Mouse (Mus musculus): Measurements from ENCODE around the gene Caskin2. TPM values are rescaled to one million over a fixed set of nuclear protein-coding genes. Genes with fewer than 3 reads are reported as not detected.
"Not testable (repeated sequence)": the region's sequence is repeated elsewhere in the genome, so short reads cannot be mapped to it uniquely, and the experiment has no call there.

Caskin2 gene
- polyA plus RNA-seq, 1 experiment from 2014 or later = 11.0 TPM

DNA sequence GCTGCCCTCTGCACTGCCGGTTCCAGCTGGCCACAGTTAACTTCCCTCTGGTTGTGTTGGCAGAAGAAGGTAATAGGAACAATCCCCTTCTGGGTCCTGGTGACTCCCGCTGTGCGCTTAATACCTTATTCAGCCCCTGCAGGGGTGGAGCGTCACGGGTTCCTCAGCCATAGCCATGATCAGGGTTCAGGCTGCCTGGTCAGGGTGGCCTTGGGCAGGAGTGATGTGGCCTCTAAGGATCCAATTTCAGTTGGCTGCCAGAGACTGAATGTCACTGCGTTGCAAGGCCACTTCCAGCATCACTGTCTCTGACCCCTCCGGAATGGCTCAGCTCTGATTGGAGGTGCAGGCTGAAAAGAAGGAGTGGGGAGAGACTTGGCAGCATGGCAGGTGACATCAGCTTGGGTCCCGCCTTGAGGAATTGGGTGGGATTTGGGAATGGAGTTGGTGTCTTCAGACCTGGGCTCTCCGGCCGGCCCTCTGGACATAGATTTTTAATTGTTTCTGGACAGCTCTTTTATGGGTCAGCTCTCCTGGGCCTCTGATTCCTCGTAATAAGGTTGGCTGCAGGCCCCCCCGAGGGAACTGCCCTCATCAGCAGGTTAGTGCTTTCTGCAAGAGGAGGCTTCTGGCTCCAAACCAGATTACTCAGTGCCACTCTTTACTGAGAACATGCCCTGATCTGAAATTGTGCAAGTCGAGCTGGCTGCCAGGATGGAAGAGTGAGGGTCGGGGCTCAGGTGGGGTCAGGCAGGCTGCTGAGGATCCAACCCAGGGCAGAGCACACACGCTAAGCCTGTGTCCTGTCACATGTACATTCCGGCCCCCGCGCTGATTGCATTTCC lies 37.4 kb downstream of the Caskin2 start:
- Histone ChIP-seq H3K9me3 (ENCODE audit: control insufficient read depth, low read length) (no peaks in the 10 kb centered on the region), H3K4me1 (replicated peaks; ENCODE audit: control insufficient read depth, insufficient read depth, low read length) (peaks cover 34% of the 10 kb centered on the region), H3K4me2 (replicated peaks) (peak overlapping the region; percentile 22; the same call in 1 of the 2 replicates), H3K27ac (peak overlapping the region; percentile 18; the same call in 1 of the 2 replicates), H3K9ac (no peak overlapping the region), H3K4me3 (replicated peaks; ENCODE audit: low read length) (no peak overlapping the region), H3K36me3 (replicated peaks; ENCODE audit: control insufficient read depth, insufficient read depth) (peaks cover 5% of the 10 kb centered on the region; the same call in 1 of the 2 replicates), H3K27me3 (ENCODE audit: control insufficient read depth, insufficient read depth, low read length) (no peaks in the 10 kb centered on the region)
- ATAC-seq (ENCODE audit: low FRiP score) = no peak
- DNase-seq (ENCODE audit: low spot score) = no peak
- 36% methylated on average over 18 of the region's 18 CpGs for WGBS

DNA sequence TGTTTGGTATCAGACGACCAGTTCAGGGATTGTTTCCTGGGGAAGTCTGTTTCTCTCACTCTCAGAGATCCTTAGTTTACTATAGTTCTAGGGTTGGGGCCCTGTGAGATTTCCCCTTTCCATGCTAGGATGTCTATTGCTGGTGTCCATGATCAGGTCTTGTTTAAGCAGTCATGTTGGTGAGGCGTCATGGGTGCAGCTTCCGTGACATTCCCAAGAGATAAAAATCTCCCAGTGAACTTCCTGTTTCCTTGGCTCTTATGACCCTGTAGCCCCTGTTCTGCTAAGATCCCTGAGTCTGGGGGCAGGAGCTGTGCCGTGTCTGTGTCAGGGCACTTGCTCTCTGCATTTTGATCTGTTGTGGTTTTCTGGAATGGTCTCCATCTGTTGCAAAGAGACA lies 38.8 kb downstream of the Caskin2 start:
- Histone ChIP-seq H3K4me2 (replicated peaks) (no peak overlapping the region), H3K9ac (no peak overlapping the region), H3K27ac (no peak overlapping the region), H3K4me3 (replicated peaks; ENCODE audit: low read length) (no peak overlapping the region), H3K27me3 (ENCODE audit: control insufficient read depth, insufficient read depth, low read length) (no peaks in the 10 kb centered on the region), H3K9me3 (ENCODE audit: control insufficient read depth, low read length) (no peaks in the 10 kb centered on the region), H3K36me3 (replicated peaks; ENCODE audit: control insufficient read depth, insufficient read depth) (peaks cover 5% of the 10 kb centered on the region; the same call in 1 of the 2 replicates), H3K4me1 (replicated peaks; ENCODE audit: control insufficient read depth, insufficient read depth, low read length) (peaks cover 24% of the 10 kb centered on the region)
- 85% methylated on average over 4 of the region's 4 CpGs for WGBS
- ATAC-seq (ENCODE audit: low FRiP score) (no peak), DNase-seq (ENCODE audit: low spot score) (no peak)

DNA sequence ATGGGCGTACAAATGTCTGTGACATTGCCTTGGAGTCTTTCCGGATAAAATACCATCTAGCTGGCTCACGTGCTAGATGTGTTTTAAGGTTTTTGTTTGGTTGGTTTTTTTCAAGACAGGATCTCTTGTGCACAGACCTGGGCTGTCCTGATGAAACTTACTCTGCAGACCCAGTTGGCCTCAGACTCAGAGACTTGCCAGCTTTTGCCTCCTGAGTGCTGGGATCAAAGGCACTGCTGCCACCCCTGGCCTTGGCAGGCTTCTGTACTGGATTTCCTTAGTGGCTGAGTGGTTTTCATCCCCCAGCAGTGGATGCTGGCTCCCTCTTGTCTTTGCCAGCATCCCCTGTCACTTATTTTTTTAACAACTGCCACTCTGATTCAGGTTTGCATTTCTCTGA lies 44.5 kb downstream of the Caskin2 start:
- H3K27ac ChIP-seq = 0 out of 2 replicates have a peak overlapping the region, but pooled peaks have one; percentile 20
- H3K36me3 ChIP-seq (replicated peaks; ENCODE audit: control insufficient read depth, insufficient read depth) = no peaks in the 10 kb centered on the region
- H3K4me1 ChIP-seq (replicated peaks; ENCODE audit: control insufficient read depth, insufficient read depth, low read length) = peaks cover 27% of the 10 kb centered on the region
- no peak for ATAC-seq (ENCODE audit: low FRiP score)
- no peak overlapping the region for H3K4me3 ChIP-seq (replicated peaks; ENCODE audit: low read length)
- peak overlapping the region; percentile 7; the same call in 1 of the 2 replicates for H3K9ac ChIP-seq
- no peaks in the 10 kb centered on the region for H3K27me3 ChIP-seq (ENCODE audit: control insufficient read depth, insufficient read depth, low read length)
- H3K9me3 ChIP-seq (ENCODE audit: control insufficient read depth, low read length) = no peaks in the 10 kb centered on the region
- 87% methylated on average over 3 of the region's 3 CpGs for WGBS
- H3K4me2 ChIP-seq (replicated peaks) = no peak overlapping the region
- DNase-seq (ENCODE audit: low spot score) = no peak

DNA sequence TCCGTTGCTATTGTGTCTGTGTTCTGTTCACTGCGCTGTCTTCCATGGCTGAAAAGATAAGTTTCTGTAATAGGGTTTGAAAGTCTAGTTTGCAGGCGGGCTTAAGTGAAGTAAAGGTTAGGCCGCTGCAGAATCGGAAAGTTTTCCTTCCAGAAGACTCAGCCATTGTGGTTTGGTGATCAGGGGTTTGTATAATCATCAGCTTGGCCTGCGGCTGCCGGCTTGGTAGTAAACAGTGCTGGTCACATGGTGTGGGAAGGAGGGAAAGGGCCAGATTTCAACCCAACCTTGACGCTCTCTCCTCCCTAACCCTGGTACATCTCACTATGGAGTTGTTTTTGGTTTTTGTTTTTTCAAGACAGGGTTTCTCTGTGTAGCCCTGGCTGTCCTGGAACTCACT lies 46.5 kb downstream of the Caskin2 start:
- Histone ChIP-seq H3K9me3 (ENCODE audit: control insufficient read depth, low read length) (no peaks in the 10 kb centered on the region), H3K9ac (peak overlapping the region; percentile 92; the same call in 1 of the 2 replicates), H3K4me2 (replicated peaks) (peak overlapping the region; percentile 85), H3K27me3 (ENCODE audit: control insufficient read depth, insufficient read depth, low read length) (no peaks in the 10 kb centered on the region), H3K4me1 (replicated peaks; ENCODE audit: control insufficient read depth, insufficient read depth, low read length) (peaks cover 27% of the 10 kb centered on the region), H3K4me3 (replicated peaks; ENCODE audit: low read length) (peak overlapping the region; percentile 64; the same call in 1 of the 2 replicates), H3K27ac (0 out of 2 replicates have a peak overlapping the region, but pooled peaks have one; percentile 92), H3K36me3 (replicated peaks; ENCODE audit: control insufficient read depth, insufficient read depth) (no peaks in the 10 kb centered on the region)
- WGBS = 85% methylated on average over 8 of the region's 8 CpGs
- no peak for DNase-seq (ENCODE audit: low spot score)
- no peak for ATAC-seq (ENCODE audit: low FRiP score)

DNA sequence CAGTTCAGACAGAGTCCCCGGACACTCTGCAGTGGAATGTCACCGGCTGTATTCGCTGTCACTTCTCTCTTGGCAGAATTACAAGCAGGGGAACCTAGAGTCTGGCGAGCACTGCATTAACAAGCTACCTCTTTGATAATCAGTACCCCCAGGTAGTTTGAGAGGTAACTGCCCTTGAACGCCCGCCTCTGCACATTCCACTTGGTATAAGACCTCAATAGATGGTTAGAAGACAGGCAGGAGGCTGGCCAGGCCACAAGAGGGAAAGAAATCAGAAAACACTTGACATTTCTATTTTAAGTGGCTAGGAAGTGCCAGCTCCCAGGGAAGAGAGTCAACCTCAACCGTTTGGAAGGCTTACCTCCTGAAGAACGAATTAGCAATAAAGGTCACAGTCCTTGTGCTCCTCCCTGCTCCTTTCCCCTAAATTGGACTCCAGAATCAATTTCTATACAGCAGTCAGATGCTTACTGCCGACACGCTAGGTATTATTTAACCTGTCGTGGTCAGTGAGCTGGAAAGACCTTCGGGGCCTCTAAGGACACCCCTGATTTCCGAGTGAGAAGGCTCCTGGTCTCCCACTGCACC lies 47.0 kb downstream of the Caskin2 start:
- Histone ChIP-seq H3K27ac (peak overlapping the region; percentile 92), H3K4me2 (replicated peaks) (peak overlapping the region; percentile 85), H3K27me3 (ENCODE audit: control insufficient read depth, insufficient read depth, low read length) (no peaks in the 10 kb centered on the region), H3K36me3 (replicated peaks; ENCODE audit: control insufficient read depth, insufficient read depth) (no peaks in the 10 kb centered on the region), H3K9me3 (ENCODE audit: control insufficient read depth, low read length) (no peaks in the 10 kb centered on the region), H3K9ac (peak overlapping the region; percentile 92), H3K4me1 (replicated peaks; ENCODE audit: control insufficient read depth, insufficient read depth, low read length) (peaks cover 27% of the 10 kb centered on the region), H3K4me3 (replicated peaks; ENCODE audit: low read length) (peak overlapping the region; percentile 64)
- DNase-seq (ENCODE audit: low spot score) (no peak), ATAC-seq (ENCODE audit: low FRiP score) (no peak)
- 39% methylated on average over 13 of the region's 13 CpGs for WGBS

DNA sequence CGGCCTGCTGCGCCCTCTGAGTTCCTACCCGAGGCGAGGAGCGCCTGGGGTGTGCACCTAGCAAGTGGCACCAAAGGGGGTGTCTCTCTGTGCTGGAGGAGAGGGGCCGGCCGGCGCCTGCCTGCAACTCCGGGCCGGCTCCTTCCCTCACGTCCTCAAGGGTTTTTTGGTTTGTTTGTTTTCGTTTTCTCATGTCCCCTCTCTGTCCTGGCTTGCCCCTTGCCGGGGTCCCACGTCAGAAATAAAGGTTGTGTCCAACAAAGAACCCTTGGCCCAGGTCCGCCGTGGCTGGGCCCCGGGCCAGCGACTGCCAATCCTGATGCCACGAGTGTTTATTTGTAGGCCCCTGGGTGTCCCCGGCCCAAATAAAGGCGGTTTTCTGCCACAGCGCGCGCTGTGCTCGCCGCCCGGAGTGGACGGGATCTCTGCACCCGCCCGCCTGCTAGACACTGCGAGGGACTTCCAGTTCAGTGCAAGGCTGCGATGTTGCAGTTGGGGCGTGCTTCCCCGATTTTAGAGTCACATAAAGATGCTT lies 47.8 kb downstream of the Caskin2 start:
- no peaks in the 10 kb centered on the region for H3K27me3 ChIP-seq (ENCODE audit: control insufficient read depth, insufficient read depth, low read length)
- peaks cover 27% of the 10 kb centered on the region for H3K4me1 ChIP-seq (replicated peaks; ENCODE audit: control insufficient read depth, insufficient read depth, low read length)
- H3K36me3 ChIP-seq (replicated peaks; ENCODE audit: control insufficient read depth, insufficient read depth) = no peaks in the 10 kb centered on the region
- DNase-seq (ENCODE audit: low spot score) (peak; percentile 61), ATAC-seq (ENCODE audit: low FRiP score) (peak; percentile 73)
- no peaks in the 10 kb centered on the region for H3K9me3 ChIP-seq (ENCODE audit: control insufficient read depth, low read length)
- peak overlapping the region; percentile 64 for H3K4me3 ChIP-seq (replicated peaks; ENCODE audit: low read length)
- peak overlapping the region; percentile 92 for H3K9ac ChIP-seq
- WGBS = under 1% methylated on average over 34 of the region's 34 CpGs
- H3K27ac ChIP-seq = peak overlapping the region; percentile 92
- peak overlapping the region; percentile 85 for H3K4me2 ChIP-seq (replicated peaks)

DNA sequence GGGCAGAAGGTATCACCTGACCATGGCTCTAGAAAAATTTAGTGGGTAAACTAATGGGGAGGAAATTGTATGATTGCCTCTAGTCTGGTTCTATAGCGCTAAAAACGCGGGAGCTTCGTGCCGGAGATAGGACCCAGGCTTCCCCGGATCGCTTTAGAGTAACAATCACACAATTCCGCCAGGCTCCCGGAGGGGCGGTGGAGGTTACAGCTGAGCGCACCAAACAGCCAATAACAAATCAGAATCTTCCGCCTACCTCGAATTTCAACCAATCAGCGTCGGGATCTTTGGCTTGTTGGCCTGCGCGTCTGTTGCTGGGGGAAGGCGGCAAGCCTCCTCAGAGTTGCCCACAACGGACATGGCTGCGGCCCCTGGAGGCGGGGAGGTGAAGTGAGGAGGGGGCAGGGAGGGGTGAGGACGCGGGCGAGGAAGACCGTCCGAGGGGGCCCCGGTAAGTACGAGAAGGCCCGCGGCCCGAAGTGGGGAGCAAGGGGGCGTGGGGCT lies 48.3 kb downstream of the Caskin2 start, which contains the start of gene Tmem94:
Gene Tmem94 (plus strand): TSS at position 331 of the 504 bp plus-strand sequence.
- Histone ChIP-seq H3K4me3 (replicated peaks; ENCODE audit: low read length) (peak within 1 kb of the TSS; percentile 64), H3K4me1 (replicated peaks; ENCODE audit: control insufficient read depth, insufficient read depth, low read length) (peaks cover 27% of the 10 kb centered on the region), H3K9me3 (ENCODE audit: control insufficient read depth, low read length) (no peaks in the 10 kb centered on the region), H3K36me3 (replicated peaks; ENCODE audit: control insufficient read depth, insufficient read depth) (no peaks in the 10 kb centered on the region), H3K9ac (peak within 1 kb of the TSS; percentile 92), H3K27me3 (ENCODE audit: control insufficient read depth, insufficient read depth, low read length) (no peaks in the 10 kb centered on the region), H3K4me2 (replicated peaks) (peak within 1 kb of the TSS; percentile 85), H3K27ac (peak within 1 kb of the TSS; percentile 92)
- ATAC-seq (ENCODE audit: low FRiP score) (peak; percentile 98), DNase-seq (ENCODE audit: low spot score) (peak; percentile 100)
- under 1% methylated on average over 30 of the region's 32 CpGs for WGBS

DNA sequence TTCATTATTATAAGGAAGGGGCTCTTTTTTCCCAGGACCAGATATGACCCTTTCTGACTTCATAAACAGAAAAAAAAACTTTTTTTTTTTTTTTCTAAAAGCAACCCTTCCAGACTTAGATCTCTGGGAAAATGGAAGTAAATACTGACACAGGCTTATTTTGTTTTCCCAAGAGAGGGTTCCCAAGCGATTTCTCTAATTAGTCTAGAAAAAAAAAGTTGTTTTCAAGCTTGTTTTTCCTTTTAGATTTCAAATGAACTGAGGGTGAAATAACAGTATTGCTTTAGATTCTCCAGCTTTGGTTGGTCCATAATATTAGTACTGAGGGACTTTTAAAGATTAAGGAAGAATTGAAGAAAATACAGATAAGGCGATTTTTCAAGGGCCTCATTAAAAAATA lies 48.7 kb downstream of the Caskin2 start:
- H3K4me2 ChIP-seq (replicated peaks) = peak overlapping the region; percentile 47
- no peaks in the 10 kb centered on the region for H3K27me3 ChIP-seq (ENCODE audit: control insufficient read depth, insufficient read depth, low read length)
- DNase-seq (ENCODE audit: low spot score) (no peak), ATAC-seq (ENCODE audit: low FRiP score) (no peak)
- peaks cover 24% of the 10 kb centered on the region for H3K4me1 ChIP-seq (replicated peaks; ENCODE audit: control insufficient read depth, insufficient read depth, low read length)
- H3K9ac ChIP-seq = peak overlapping the region; percentile 28; the same call in 1 of the 2 replicates
- H3K9me3 ChIP-seq (ENCODE audit: control insufficient read depth, low read length) = no peaks in the 10 kb centered on the region
- WGBS = 28% methylated on average over 2 of the region's 2 CpGs
- peak overlapping the region; percentile 64 for H3K4me3 ChIP-seq (replicated peaks; ENCODE audit: low read length)
- H3K36me3 ChIP-seq (replicated peaks; ENCODE audit: control insufficient read depth, insufficient read depth) = no peaks in the 10 kb centered on the region
- peak overlapping the region; percentile 33; the same call in 1 of the 2 replicates for H3K27ac ChIP-seq

DNA sequence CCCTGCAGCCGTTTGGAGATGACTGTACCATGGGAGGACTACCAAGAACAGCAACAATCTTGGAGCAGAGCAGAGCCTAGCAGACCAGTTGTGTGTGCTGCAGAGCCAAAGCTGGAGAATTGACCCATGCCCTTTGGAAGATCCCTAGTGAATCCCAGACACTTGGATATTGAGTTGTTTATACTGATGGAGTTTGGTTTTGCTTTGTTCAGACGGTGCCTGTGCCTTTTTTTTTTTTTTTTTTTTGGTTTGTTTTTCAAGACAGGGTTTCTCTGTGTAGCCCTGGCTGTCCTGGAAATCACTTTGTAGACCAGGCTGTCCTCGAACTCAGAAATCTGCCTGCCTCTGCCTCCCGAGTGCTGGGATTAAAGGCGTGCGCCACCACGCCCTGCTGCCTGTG lies 51.3 kb downstream of the Caskin2 start:
- H3K27me3 ChIP-seq (ENCODE audit: control insufficient read depth, insufficient read depth, low read length); H3K36me3 ChIP-seq (replicated peaks; ENCODE audit: control insufficient read depth, insufficient read depth); DNase-seq (ENCODE audit: low spot score); H3K4me1 ChIP-seq (replicated peaks; ENCODE audit: control insufficient read depth, insufficient read depth, low read length); H3K4me3 ChIP-seq (replicated peaks; ENCODE audit: low read length); H3K9ac ChIP-seq; H3K27ac ChIP-seq; ATAC-seq (ENCODE audit: low FRiP score); H3K9me3 ChIP-seq (ENCODE audit: control insufficient read depth, low read length); H3K4me2 ChIP-seq (replicated peaks): not testable (repeated sequence)
- WGBS = 95% methylated on average over 7 of the region's 7 CpGs

Measured in hindbrain, embryonic 14.5 days (tissue).